Mouse (Mus musculus) small intestine, adult 2 months (tissue): ENCODE data around the gene Slc3a1.

Experiments
- CTCF ChIP-seq: fragments of 200-500 bp; IDR thresholded peaks from 2 replicates; pipeline ENCODE4 v1.5.1; 2012; ENCODE audit warnings: low read depth, mild to moderate bottlenecking, control low read depth, inconsistent platforms, low read length, moderate library complexity, mixed read lengths; ENCODE audit not compliant: insufficient replicate concordance, insufficient read length; ENCODE audit errors: extremely low read depth
- POLR2A ChIP-seq: fragments of 200-500 bp; IDR thresholded peaks from 2 replicates; pipeline ENCODE4 v1.6.1; 2012; ENCODE audit warnings: low read depth, mild to moderate bottlenecking, control low read depth, inconsistent platforms, low read length, moderate library complexity

DNA sequence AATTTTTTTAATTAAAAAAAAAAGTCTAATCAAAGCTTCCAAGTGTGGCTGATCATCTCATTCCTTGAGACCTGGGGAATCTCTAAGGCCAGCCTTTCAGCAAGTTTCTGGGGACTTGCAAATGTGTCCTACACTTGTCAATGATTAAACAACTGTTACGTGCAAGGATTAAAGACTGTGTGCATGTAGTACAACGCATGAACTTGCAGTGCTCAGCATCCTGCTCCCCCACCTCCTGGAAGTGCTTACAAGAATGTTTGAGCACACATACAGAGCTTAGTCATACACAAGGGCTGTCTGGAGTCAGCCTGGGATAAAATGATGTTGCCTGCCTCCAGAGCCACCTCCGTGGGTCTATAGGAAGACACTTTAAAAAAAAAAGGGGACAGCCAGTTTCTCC is 929 bp upstream of the Slc3a1 start:
- no peak for TF ChIP-seq POLR2A
- no peak for TF ChIP-seq CTCF
